Mouse (Mus musculus): Measurements from ENCODE around the gene Plagl2. TPM values are rescaled to one million over a fixed set of nuclear protein-coding genes. Genes with fewer than 3 reads are reported as not detected.

Plagl2 gene
- total RNA-seq, 4 experiments from 2014 or later: 9.0 to 14.0 (median 11.6) TPM

GRCm38 (mm10) chr2:153191242-153191641 lies 50.0 kb downstream of the Plagl2 start:
- no peak for DNase-seq

GRCm38 (mm10) chr2:153187848-153188247 lies 53.4 kb downstream of the Plagl2 start:
- no peak for DNase-seq

GRCm38 (mm10) chr2:153186176-153186591 lies 55.0 kb downstream of the Plagl2 start:
- no peak for DNase-seq

- DNase-seq: no peak
Measured at GRCm38 (mm10) chr2:153179961-153180360, 61.3 kb downstream of the Plagl2 start.

- no peak for DNase-seq
Measured at GRCm38 (mm10) chr2:153179126-153179860, 61.9 kb downstream of the Plagl2 start.

Other genes starting within 250 kb of the Plagl2 start
- gene Pdrg1, start 226.0 kb downstream of the Plagl2 start, total RNA-seq (2022): 100 to 1,000 TPM; 207 to 252 (median 221) TPM
- gene Xkr7, start 209.6 kb downstream of the Plagl2 start, total RNA-seq (2022): 1 to 10 TPM; 1.2 to 2.3 (median 1.7) TPM
- 10 to 100 TPM in 3 of 4 experiments, 1 to 10 TPM in 1; 9.0 to 19.5 (median 14.7) TPM for gene Ccm2l, start 175.5 kb downstream of the Plagl2 start, total RNA-seq (2022)
- gene Hck, start 133.0 kb downstream of the Plagl2 start, total RNA-seq (2022): 1 to 10 TPM; 3.3 to 5.5 (median 4.5) TPM
- gene Tm9sf4, start 80.1 kb downstream of the Plagl2 start, total RNA-seq (2022): 100 to 1,000 TPM in 3 of 4 experiments, 10 to 100 TPM in 1; 96.3 to 115 (median 112) TPM
- 1 to 10 TPM; 3.5 to 5.0 (median 3.9) TPM for gene Tspyl3, start 16.0 kb downstream of the Plagl2 start, total RNA-seq (2022)
- 10 to 100 TPM; 74.6 to 88.0 (median 79.3) TPM for gene Pofut1, start 107 bp upstream of the Plagl2 start, total RNA-seq (2022)
- 10 to 100 TPM; 28.7 to 34.4 (median 32.1) TPM for gene Kif3b, start 50.0 kb upstream of the Plagl2 start, total RNA-seq (2022)
- gene Asxl1, start 104.4 kb upstream of the Plagl2 start, total RNA-seq (2022): 10 to 100 TPM; 31.1 to 39.8 (median 33.2) TPM